Mouse (Mus musculus): Measurements from ENCODE around the gene Gm10320. TPM values are rescaled to one million over a fixed set of nuclear protein-coding genes. Genes with fewer than 3 reads are reported as not detected.

Gm10320 gene
- total RNA-seq, 1 experiment = 8.9 TPM

- Histone ChIP-seq H3K27ac (ENCODE audit: insufficient read depth, low read depth, low read length, poor library complexity, severe bottlenecking) (no peak overlapping the region), H3K9me3 (ENCODE audit: control insufficient read depth, insufficient read depth, low read depth, low read length) (no peaks in the 10 kb centered on the region), H3K36me3 (ENCODE audit: control insufficient read depth, insufficient read depth, low read length, poor library complexity, severe bottlenecking) (no peaks in the 10 kb centered on the region), H3K4me1 (ENCODE audit: control insufficient read depth in 2 of 2, insufficient read depth in 2 of 2, low read length in 2 of 2, poor library complexity in 1 of 2) (peaks cover 0 to 4% of the 10 kb centered on the region in 2 experiments; a peak in 1 of 4 replicates), H3K9ac (ENCODE audit: insufficient read depth, low read depth, low read length, poor library complexity, severe bottlenecking) (no peak overlapping the region), H3K4me3 (ENCODE audit: insufficient read depth in 1 of 2, low read depth in 1 of 2, low read length in 2 of 2, poor library complexity in 1 of 2, severe bottlenecking in 1 of 2) (no peak overlapping the region)
- no peak for DNase-seq (ENCODE audit: low read depth, low spot score)
- TF ChIP-seq ZC3H11A (IDR thresholded peaks at IDR 0.05; ENCODE audit: borderline replicate concordance, low read depth, low read length) (no peak), MAFK (IDR thresholded peaks at IDR 0.05; ENCODE audit: insufficient read depth, low read depth, low read length) (no peak), ZNF384 (IDR thresholded peaks at IDR 0.05; ENCODE audit: low read depth, low read length) (no peak), CHD2 (IDR thresholded peaks at IDR 0.05; ENCODE audit: low read depth, low read length) (no peak), HCFC1 (IDR thresholded peaks at IDR 0.05; ENCODE audit: borderline replicate concordance, insufficient read depth, low read length) (no peak)
- in situ Hi-C loops (cut with MboI; ENCODE audit: low sequenced_read_pairs in 2 of 2, unreplicated experiment in 2 of 2) = no loop called here
Measured at GRCm38 (mm10) chr13:98531976-98532375, 40.2 kb upstream of the Gm10320 start.

GRCm38 (mm10) chr13:98531306-98531705, 39.5 kb upstream of the Gm10320 start:
- in situ Hi-C loops (cut with MboI; ENCODE audit: low sequenced_read_pairs in 2 of 2, unreplicated experiment in 2 of 2) = no loop called here
- TF ChIP-seq MAFK (IDR thresholded peaks at IDR 0.05; ENCODE audit: insufficient read depth, low read depth, low read length) = no peak
- no peak for TF ChIP-seq ZNF384 (IDR thresholded peaks at IDR 0.05; ENCODE audit: low read depth, low read length)
- TF ChIP-seq ZC3H11A (IDR thresholded peaks at IDR 0.05; ENCODE audit: borderline replicate concordance, low read depth, low read length) = no peak
- TF ChIP-seq HCFC1 (IDR thresholded peaks at IDR 0.05; ENCODE audit: borderline replicate concordance, insufficient read depth, low read length) = no peak
- no peak for TF ChIP-seq CHD2 (IDR thresholded peaks at IDR 0.05; ENCODE audit: low read depth, low read length)
- no peak for DNase-seq (ENCODE audit: low read depth, low spot score)
- Histone ChIP-seq H3K4me3 (ENCODE audit: insufficient read depth in 1 of 2, low read depth in 1 of 2, low read length in 2 of 2, poor library complexity in 1 of 2, severe bottlenecking in 1 of 2) (no peak overlapping the region), H3K9me3 (ENCODE audit: control insufficient read depth, insufficient read depth, low read depth, low read length) (no peaks in the 10 kb centered on the region), H3K27ac (ENCODE audit: insufficient read depth, low read depth, low read length, poor library complexity, severe bottlenecking) (no peak overlapping the region), H3K4me1 (ENCODE audit: control insufficient read depth in 2 of 2, insufficient read depth in 2 of 2, low read length in 2 of 2, poor library complexity in 1 of 2) (peaks cover 0 to 4% of the 10 kb centered on the region in 2 experiments; a peak in 1 of 4 replicates), H3K36me3 (ENCODE audit: control insufficient read depth, insufficient read depth, low read length, poor library complexity, severe bottlenecking) (no peaks in the 10 kb centered on the region), H3K9ac (ENCODE audit: insufficient read depth, low read depth, low read length, poor library complexity, severe bottlenecking) (no peak overlapping the region)

DNA sequence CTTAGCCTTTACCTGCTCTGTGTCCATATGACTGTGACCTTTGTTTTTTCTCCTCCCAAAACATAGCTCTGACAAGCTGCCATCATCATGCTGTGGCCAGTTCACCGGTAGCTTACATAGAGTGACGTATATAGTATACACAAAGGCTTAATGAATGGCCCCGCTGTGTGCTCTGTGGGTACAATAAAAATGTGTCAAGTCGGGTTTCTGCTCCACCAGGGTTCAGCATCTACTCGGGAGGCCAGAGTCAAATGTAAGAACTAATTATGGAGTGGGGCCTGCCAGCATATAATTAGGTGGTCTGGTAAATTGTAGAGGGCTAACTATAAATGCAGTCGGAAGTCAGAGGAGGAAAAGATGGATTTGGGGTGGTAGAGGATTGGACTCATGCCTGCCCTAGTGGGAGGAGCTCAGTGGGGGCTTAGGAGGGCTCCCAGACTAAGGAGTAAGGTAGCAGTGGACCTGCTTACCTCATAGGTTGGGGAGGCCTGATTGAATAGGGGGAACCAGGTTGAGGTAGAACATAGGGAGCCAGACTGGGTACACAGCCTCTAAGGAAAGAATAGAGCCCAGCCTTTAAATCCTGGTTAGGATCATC, 32.0 kb upstream of the Gm10320 start:
- no peak overlapping the region for H3K4me3 ChIP-seq (ENCODE audit: insufficient read depth in 1 of 2, low read depth in 1 of 2, low read length in 2 of 2, poor library complexity in 1 of 2, severe bottlenecking in 1 of 2)
- no peak overlapping the region for H3K27ac ChIP-seq (ENCODE audit: insufficient read depth, low read depth, low read length, poor library complexity, severe bottlenecking)
- no peak for TF ChIP-seq ZNF384 (IDR thresholded peaks at IDR 0.05; ENCODE audit: low read depth, low read length)
- TF ChIP-seq MAFK (IDR thresholded peaks at IDR 0.05; ENCODE audit: insufficient read depth, low read depth, low read length) = no peak
- no peak for TF ChIP-seq ZC3H11A (IDR thresholded peaks at IDR 0.05; ENCODE audit: borderline replicate concordance, low read depth, low read length)
- no peak for TF ChIP-seq CHD2 (IDR thresholded peaks at IDR 0.05; ENCODE audit: low read depth, low read length)
- TF ChIP-seq HCFC1 (IDR thresholded peaks at IDR 0.05; ENCODE audit: borderline replicate concordance, insufficient read depth, low read length) = no peak
- H3K9ac ChIP-seq (ENCODE audit: insufficient read depth, low read depth, low read length, poor library complexity, severe bottlenecking) = no peak overlapping the region
- H3K36me3 ChIP-seq (ENCODE audit: control insufficient read depth, insufficient read depth, low read length, poor library complexity, severe bottlenecking) = no peaks in the 10 kb centered on the region
- in situ Hi-C loops (cut with MboI; ENCODE audit: low sequenced_read_pairs in 2 of 2, unreplicated experiment in 2 of 2) = no loop called here
- DNase-seq (ENCODE audit: low read depth, low spot score) = no peak
- H3K4me1 ChIP-seq (ENCODE audit: control insufficient read depth in 2 of 2, insufficient read depth in 2 of 2, low read length in 2 of 2, poor library complexity in 1 of 2) = no peaks in the 10 kb centered on the region
- no peaks in the 10 kb centered on the region for H3K9me3 ChIP-seq (ENCODE audit: control insufficient read depth, insufficient read depth, low read depth, low read length)

DNA sequence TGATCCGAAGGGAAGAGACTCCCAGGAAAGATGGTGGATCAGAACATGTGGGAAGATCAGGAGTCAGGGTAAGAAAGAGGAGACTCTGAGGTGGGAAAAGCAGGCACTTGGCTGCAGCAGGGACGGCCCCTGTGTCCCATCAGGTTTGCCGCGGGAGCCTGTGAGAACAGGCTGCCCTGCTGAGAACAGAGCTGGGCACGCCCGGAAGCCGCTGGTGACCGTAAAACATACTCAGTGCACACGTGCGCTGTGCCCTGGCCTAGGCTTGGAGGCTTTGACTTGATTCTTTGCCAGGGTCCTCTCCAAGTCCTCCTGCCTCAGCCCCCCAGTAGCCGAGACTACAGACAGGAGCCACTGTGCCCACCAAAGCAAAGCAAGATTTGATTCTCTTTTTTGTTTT, 26.5 kb upstream of the Gm10320 start:
- no peak for DNase-seq (ENCODE audit: low read depth, low spot score)
- no peak overlapping the region for H3K9ac ChIP-seq (ENCODE audit: insufficient read depth, low read depth, low read length, poor library complexity, severe bottlenecking)
- no peak overlapping the region for H3K4me3 ChIP-seq (ENCODE audit: insufficient read depth in 1 of 2, low read depth in 1 of 2, low read length in 2 of 2, poor library complexity in 1 of 2, severe bottlenecking in 1 of 2)
- no peaks in the 10 kb centered on the region for H3K36me3 ChIP-seq (ENCODE audit: control insufficient read depth, insufficient read depth, low read length, poor library complexity, severe bottlenecking)
- in situ Hi-C loops (cut with MboI; ENCODE audit: low sequenced_read_pairs in 2 of 2, unreplicated experiment in 2 of 2) = no loop called here
- TF ChIP-seq HCFC1 (IDR thresholded peaks at IDR 0.05; ENCODE audit: borderline replicate concordance, insufficient read depth, low read length) (no peak), ZNF384 (IDR thresholded peaks at IDR 0.05; ENCODE audit: low read depth, low read length) (peak; percentile 49; the same call in 1 of the 2 replicates)
- H3K27ac ChIP-seq (ENCODE audit: insufficient read depth, low read depth, low read length, poor library complexity, severe bottlenecking) = no peak overlapping the region
- H3K4me1 ChIP-seq (ENCODE audit: control insufficient read depth in 2 of 2, insufficient read depth in 2 of 2, low read length in 2 of 2, poor library complexity in 1 of 2) = 0 out of 4 replicates have a peak, but pooled peaks cover 0 to 2% of the 10 kb centered on the region in 2 experiments
- H3K9me3 ChIP-seq (ENCODE audit: control insufficient read depth, insufficient read depth, low read depth, low read length) = no peaks in the 10 kb centered on the region

GRCm38 (mm10) chr13:98517666-98518065, 25.9 kb upstream of the Gm10320 start:
- Histone ChIP-seq H3K27ac (ENCODE audit: insufficient read depth, low read depth, low read length, poor library complexity, severe bottlenecking) (no peak overlapping the region), H3K9ac (ENCODE audit: insufficient read depth, low read depth, low read length, poor library complexity, severe bottlenecking) (no peak overlapping the region), H3K4me3 (ENCODE audit: insufficient read depth in 1 of 2, low read depth in 1 of 2, low read length in 2 of 2, poor library complexity in 1 of 2, severe bottlenecking in 1 of 2) (no peak overlapping the region), H3K9me3 (ENCODE audit: control insufficient read depth, insufficient read depth, low read depth, low read length) (no peaks in the 10 kb centered on the region), H3K4me1 (ENCODE audit: control insufficient read depth in 2 of 2, insufficient read depth in 2 of 2, low read length in 2 of 2, poor library complexity in 1 of 2) (0 out of 4 replicates have a peak, but pooled peaks cover 0 to 2% of the 10 kb centered on the region in 2 experiments), H3K36me3 (ENCODE audit: control insufficient read depth, insufficient read depth, low read length, poor library complexity, severe bottlenecking) (no peaks in the 10 kb centered on the region)
- TF ChIP-seq CHD2 (IDR thresholded peaks at IDR 0.05; ENCODE audit: low read depth, low read length) (no peak), HCFC1 (IDR thresholded peaks at IDR 0.05; ENCODE audit: borderline replicate concordance, insufficient read depth, low read length) (no peak), ZC3H11A (IDR thresholded peaks at IDR 0.05; ENCODE audit: borderline replicate concordance, low read depth, low read length) (no peak), ZNF384 (IDR thresholded peaks at IDR 0.05; ENCODE audit: low read depth, low read length) (no peak), MAFK (IDR thresholded peaks at IDR 0.05; ENCODE audit: insufficient read depth, low read depth, low read length) (no peak)
- in situ Hi-C loops (cut with MboI; ENCODE audit: low sequenced_read_pairs in 2 of 2, unreplicated experiment in 2 of 2) = no loop called here
- DNase-seq (ENCODE audit: low read depth, low spot score) = no peak

Data from ES-E14 (cell line).